Mouse (Mus musculus) MEL (cell line): ENCODE data around the gene Vmn2r20.

Experiments
- BHLHE40 ChIP-seq: IDR thresholded peaks from 2 replicates; pipeline ENCODE4 v1.6.1; 2012; ENCODE audit warnings: low read depth, mild to moderate bottlenecking, inconsistent platforms, low read length, improper control_type of control experiment, borderline replicate concordance
- CTCF ChIP-seq, 3 experiments: IDR thresholded peaks in 2 of 3; conservative IDR thresholded peaks in 1 of 3; 2 replicates each; pipeline ENCODE4 v1.5.1; 2011 to 2012; ENCODE audit warnings: low read length in 3 of 3, low read depth in 2 of 3, mild to moderate bottlenecking in 2 of 3, improper control_type of control experiment in 1 of 3, inconsistent platforms in 1 of 3, mixed read lengths in 1 of 3, moderate library complexity in 1 of 3; ENCODE audit not compliant: control insufficient read depth in 1 of 3, insufficient read depth in 1 of 3, poor library complexity in 1 of 3, severe bottlenecking in 1 of 3
- ELF1 ChIP-seq: IDR thresholded peaks from 2 replicates; pipeline ENCODE4 v1.6.1; 2014; ENCODE audit warnings: low read depth, mild to moderate bottlenecking, inconsistent platforms, low read length, improper control_type of control experiment, moderate library complexity
- EP300 ChIP-seq, 2 experiments: IDR thresholded peaks; 2 replicates each; pipeline ENCODE4 v1.6.1; 2011; ENCODE audit warnings: improper control_type of control experiment in 2 of 2, low read length in 2 of 2, low read depth in 1 of 2, mild to moderate bottlenecking in 1 of 2
- GATA1 ChIP-seq: IDR thresholded peaks from 2 replicates; pipeline ENCODE4 v1.6.1; 2011; ENCODE audit warnings: low read depth, low read length, improper control_type of control experiment
- HCFC1 ChIP-seq: IDR thresholded peaks from 2 replicates; pipeline ENCODE4 v1.6.1; 2012; ENCODE audit warnings: low read depth, mild to moderate bottlenecking, inconsistent platforms, low read length, improper control_type of control experiment, moderate library complexity
- MAX ChIP-seq: IDR thresholded peaks from 2 replicates; pipeline ENCODE4 v1.6.1; 2011; ENCODE audit warnings: low read length, improper control_type of control experiment
- POLR2A ChIP-seq, 2 experiments: IDR thresholded peaks; 2 replicates each; pipeline ENCODE4 v1.6.1; 2011 to 2012; ENCODE audit warnings: low read length in 2 of 2, mild to moderate bottlenecking in 2 of 2, control low read depth in 1 of 2, improper control_type of control experiment in 1 of 2, low read depth in 1 of 2, moderate library complexity in 1 of 2; ENCODE audit not compliant: control insufficient read depth in 1 of 2, insufficient read depth in 1 of 2, poor library complexity in 1 of 2
- POLR2AphosphoS2 ChIP-seq: IDR thresholded peaks from 2 replicates; pipeline ENCODE4 v1.6.1; 2011; ENCODE audit warnings: low read length, improper control_type of control experiment
- SMC3 ChIP-seq: IDR thresholded peaks from 2 replicates; pipeline ENCODE4 v1.6.1; 2011; ENCODE audit warnings: low read depth, low read length, improper control_type of control experiment
- TBP ChIP-seq: IDR thresholded peaks from 2 replicates; pipeline ENCODE4 v1.8.0; 2011; ENCODE audit warnings: low read depth, low read length, improper control_type of control experiment
- TCF12 ChIP-seq: IDR thresholded peaks from 2 replicates; pipeline ENCODE4 v1.6.1; 2014; ENCODE audit warnings: low read depth, mild to moderate bottlenecking, inconsistent platforms, low read length, improper control_type of control experiment, moderate library complexity
- ZNF384 ChIP-seq: IDR thresholded peaks from 2 replicates; pipeline ENCODE4 v1.6.1; 2012; ENCODE audit warnings: low read depth, mild to moderate bottlenecking, inconsistent platforms, low read length, improper control_type of control experiment

GRCm38 (mm10) chr6:123332503-123332902 lies 85.4 kb downstream of the Vmn2r20 start:
- no peak for TF ChIP-seq POLR2AphosphoS2
- TF ChIP-seq BHLHE40: no peak
- no peak for TF ChIP-seq CTCF (IDR thresholded peaks at IDR 0.05 in 2 of 3, conservative IDR thresholded peaks at IDR 0.05 in 1 of 3; ENCODE audit: control insufficient read depth in 1 of 3, insufficient read depth in 1 of 3, low read depth in 2 of 3, low read length in 3 of 3, poor library complexity in 1 of 3, severe bottlenecking in 1 of 3)
- TF ChIP-seq ELF1: no peak
- no peak for TF ChIP-seq POLR2A (IDR thresholded peaks at IDR 0.05; ENCODE audit: control insufficient read depth in 1 of 2, insufficient read depth in 1 of 2, low read depth in 1 of 2, low read length in 2 of 2, poor library complexity in 1 of 2)
- no peak for TF ChIP-seq MAX
- TF ChIP-seq SMC3: no peak
- no peak for TF ChIP-seq HCFC1
- TF ChIP-seq TBP: no peak
- no peak for TF ChIP-seq EP300 (IDR thresholded peaks at IDR 0.05; ENCODE audit: low read depth in 1 of 2, low read length in 2 of 2)
- TF ChIP-seq ZNF384: no peak
- no peak for TF ChIP-seq TCF12
- no peak for TF ChIP-seq GATA1
